Mouse (Mus musculus): ENCODE data around the gene Cwc22. TPM values are rescaled to one million over a fixed set of nuclear protein-coding genes. Genes with fewer than 3 reads are reported as not detected.

Cwc22 gene
- polyA plus RNA-seq, 1 experiment from 2014 or later = 32.8 TPM

- no peak for ATAC-seq (ENCODE audit: low FRiP score, low TSS enrichment)
- 64% methylated on average over 2 of the region's 2 CpGs for WGBS
- Histone ChIP-seq H3K36me3 (ENCODE audit: insufficient read depth, low read length) (peaks cover 46% of the 10 kb centered on the region; the same call in 1 of the 2 replicates), H3K4me1 (ENCODE audit: insufficient read depth, low read length) (no peaks in the 10 kb centered on the region), H3K9me3 (ENCODE audit: low read length) (no peaks in the 10 kb centered on the region), H3K9ac (replicated peaks; ENCODE audit: low read length) (no peak overlapping the region), H3K27me3 (ENCODE audit: insufficient read depth, low read length) (no peaks in the 10 kb centered on the region), H3K27ac (ENCODE audit: low read length) (no peak overlapping the region), H3K4me3 (ENCODE audit: low read length) (no peak overlapping the region), H3K4me2 (replicated peaks; ENCODE audit: low read depth, low read length) (no peak overlapping the region)
Measured at GRCm38 (mm10) chr2:77933630-77934029, 12.5 kb downstream of the Cwc22 start.

GRCm38 (mm10) chr2:77931958-77932357 lies 14.2 kb downstream of the Cwc22 start:
- peaks cover 58% of the 10 kb centered on the region; the same call in 1 of the 2 replicates for H3K36me3 ChIP-seq (ENCODE audit: insufficient read depth, low read length)
- no peaks in the 10 kb centered on the region for H3K4me1 ChIP-seq (ENCODE audit: insufficient read depth, low read length)
- 77% methylated on average over 1 of the region's 1 CpGs for WGBS
- no peak for ATAC-seq (ENCODE audit: low FRiP score, low TSS enrichment)
- H3K9ac ChIP-seq (replicated peaks; ENCODE audit: low read length) = no peak overlapping the region
- no peak overlapping the region for H3K4me2 ChIP-seq (replicated peaks; ENCODE audit: low read depth, low read length)
- H3K4me3 ChIP-seq (ENCODE audit: low read length) = no peak overlapping the region
- no peaks in the 10 kb centered on the region for H3K27me3 ChIP-seq (ENCODE audit: insufficient read depth, low read length)
- H3K27ac ChIP-seq (ENCODE audit: low read length) = no peak overlapping the region
- no peaks in the 10 kb centered on the region for H3K9me3 ChIP-seq (ENCODE audit: low read length)

- no peaks in the 10 kb centered on the region for H3K27me3 ChIP-seq (ENCODE audit: insufficient read depth, low read length)
- no peaks in the 10 kb centered on the region for H3K4me1 ChIP-seq (ENCODE audit: insufficient read depth, low read length)
- no peak overlapping the region for H3K4me3 ChIP-seq (ENCODE audit: low read length)
- no peak overlapping the region for H3K4me2 ChIP-seq (replicated peaks; ENCODE audit: low read depth, low read length)
- 88% methylated on average over 10 of the region's 10 CpGs for WGBS
- H3K9me3 ChIP-seq (ENCODE audit: low read length) = no peaks in the 10 kb centered on the region
- no peak overlapping the region for H3K9ac ChIP-seq (replicated peaks; ENCODE audit: low read length)
- ATAC-seq (ENCODE audit: low FRiP score, low TSS enrichment) = no peak
- H3K27ac ChIP-seq (ENCODE audit: low read length) = no peak overlapping the region
- peaks cover 61% of the 10 kb centered on the region for H3K36me3 ChIP-seq (ENCODE audit: insufficient read depth, low read length)
Measured at GRCm38 (mm10) chr2:77928352-77928751, 17.8 kb downstream of the Cwc22 start.

- Histone ChIP-seq H3K36me3 (ENCODE audit: insufficient read depth, low read length) (peaks cover 56% of the 10 kb centered on the region), H3K4me2 (replicated peaks; ENCODE audit: low read depth, low read length) (no peak overlapping the region), H3K27ac (ENCODE audit: low read length) (no peak overlapping the region), H3K9me3 (ENCODE audit: low read length) (no peaks in the 10 kb centered on the region), H3K4me3 (ENCODE audit: low read length) (no peak overlapping the region), H3K4me1 (ENCODE audit: insufficient read depth, low read length) (no peaks in the 10 kb centered on the region), H3K27me3 (ENCODE audit: insufficient read depth, low read length) (no peaks in the 10 kb centered on the region), H3K9ac (replicated peaks; ENCODE audit: low read length) (no peak overlapping the region)
- 90% methylated on average over 7 of the region's 7 CpGs for WGBS
- ATAC-seq (ENCODE audit: low FRiP score, low TSS enrichment) = no peak
Measured at GRCm38 (mm10) chr2:77926468-77926867, 19.7 kb downstream of the Cwc22 start.

GRCm38 (mm10) chr2:77925997-77926396 lies 20.2 kb downstream of the Cwc22 start:
- WGBS = 93% methylated on average over 2 of the region's 2 CpGs
- Histone ChIP-seq H3K36me3 (ENCODE audit: insufficient read depth, low read length) (peaks cover 55% of the 10 kb centered on the region), H3K9me3 (ENCODE audit: low read length) (no peaks in the 10 kb centered on the region), H3K4me3 (ENCODE audit: low read length) (no peak overlapping the region), H3K4me1 (ENCODE audit: insufficient read depth, low read length) (no peaks in the 10 kb centered on the region), H3K9ac (replicated peaks; ENCODE audit: low read length) (no peak overlapping the region), H3K4me2 (replicated peaks; ENCODE audit: low read depth, low read length) (no peak overlapping the region), H3K27ac (ENCODE audit: low read length) (no peak overlapping the region), H3K27me3 (ENCODE audit: insufficient read depth, low read length) (no peaks in the 10 kb centered on the region)
- no peak for ATAC-seq (ENCODE audit: low FRiP score, low TSS enrichment)

GRCm38 (mm10) chr2:77925187-77925924 lies 20.8 kb downstream of the Cwc22 start:
- Histone ChIP-seq H3K27ac (ENCODE audit: low read length) (no peak overlapping the region), H3K9ac (replicated peaks; ENCODE audit: low read length) (no peak overlapping the region), H3K4me2 (replicated peaks; ENCODE audit: low read depth, low read length) (no peak overlapping the region), H3K4me3 (ENCODE audit: low read length) (no peak overlapping the region), H3K36me3 (ENCODE audit: insufficient read depth, low read length) (peaks cover 53% of the 10 kb centered on the region), H3K9me3 (ENCODE audit: low read length) (no peaks in the 10 kb centered on the region), H3K27me3 (ENCODE audit: insufficient read depth, low read length) (no peaks in the 10 kb centered on the region), H3K4me1 (ENCODE audit: insufficient read depth, low read length) (no peaks in the 10 kb centered on the region)
- no peak for ATAC-seq (ENCODE audit: low FRiP score, low TSS enrichment)
- WGBS = 57% methylated on average over 7 of the region's 7 CpGs

- Histone ChIP-seq H3K4me2 (replicated peaks; ENCODE audit: low read depth, low read length) (no peak overlapping the region), H3K4me1 (ENCODE audit: insufficient read depth, low read length) (no peaks in the 10 kb centered on the region), H3K9me3 (ENCODE audit: low read length) (no peaks in the 10 kb centered on the region), H3K4me3 (ENCODE audit: low read length) (no peak overlapping the region), H3K36me3 (ENCODE audit: insufficient read depth, low read length) (peaks cover 51% of the 10 kb centered on the region), H3K9ac (replicated peaks; ENCODE audit: low read length) (no peak overlapping the region), H3K27ac (ENCODE audit: low read length) (no peak overlapping the region), H3K27me3 (ENCODE audit: insufficient read depth, low read length) (no peaks in the 10 kb centered on the region)
- no peak for ATAC-seq (ENCODE audit: low FRiP score, low TSS enrichment)
- 95% methylated on average over 3 of the region's 3 CpGs for WGBS
Measured at GRCm38 (mm10) chr2:77924003-77924402, 22.2 kb downstream of the Cwc22 start.

- no peak for ATAC-seq (ENCODE audit: low FRiP score, low TSS enrichment)
- H3K27ac ChIP-seq (ENCODE audit: low read length) = no peak overlapping the region
- H3K4me3 ChIP-seq (ENCODE audit: low read length) = no peak overlapping the region
- no peaks in the 10 kb centered on the region for H3K9me3 ChIP-seq (ENCODE audit: low read length)
- H3K27me3 ChIP-seq (ENCODE audit: insufficient read depth, low read length) = no peaks in the 10 kb centered on the region
- H3K9ac ChIP-seq (replicated peaks; ENCODE audit: low read length) = no peak overlapping the region
- H3K4me1 ChIP-seq (ENCODE audit: insufficient read depth, low read length) = no peaks in the 10 kb centered on the region
- WGBS = 94% methylated on average over 8 of the region's 8 CpGs
- no peak overlapping the region for H3K4me2 ChIP-seq (replicated peaks; ENCODE audit: low read depth, low read length)
- H3K36me3 ChIP-seq (ENCODE audit: insufficient read depth, low read length) = peaks cover 49% of the 10 kb centered on the region
Measured at GRCm38 (mm10) chr2:77923182-77923581, 23.0 kb downstream of the Cwc22 start.

- Histone ChIP-seq H3K36me3 (ENCODE audit: insufficient read depth, low read length) (peaks cover 46% of the 10 kb centered on the region), H3K9me3 (ENCODE audit: low read length) (no peaks in the 10 kb centered on the region), H3K4me2 (replicated peaks; ENCODE audit: low read depth, low read length) (no peak overlapping the region), H3K4me1 (ENCODE audit: insufficient read depth, low read length) (no peaks in the 10 kb centered on the region), H3K27ac (ENCODE audit: low read length) (no peak overlapping the region), H3K27me3 (ENCODE audit: insufficient read depth, low read length) (no peaks in the 10 kb centered on the region), H3K4me3 (ENCODE audit: low read length) (no peak overlapping the region), H3K9ac (replicated peaks; ENCODE audit: low read length) (no peak overlapping the region)
- 95% methylated on average over 4 of the region's 4 CpGs for WGBS
- no peak for ATAC-seq (ENCODE audit: low FRiP score, low TSS enrichment)
Measured at GRCm38 (mm10) chr2:77921307-77921706, 24.9 kb downstream of the Cwc22 start.

GRCm38 (mm10) chr2:77920621-77921020 lies 25.6 kb downstream of the Cwc22 start:
- Histone ChIP-seq H3K9ac (replicated peaks; ENCODE audit: low read length) (no peak overlapping the region), H3K4me3 (ENCODE audit: low read length) (no peak overlapping the region), H3K27me3 (ENCODE audit: insufficient read depth, low read length) (no peaks in the 10 kb centered on the region), H3K9me3 (ENCODE audit: low read length) (no peaks in the 10 kb centered on the region), H3K4me2 (replicated peaks; ENCODE audit: low read depth, low read length) (no peak overlapping the region), H3K36me3 (ENCODE audit: insufficient read depth, low read length) (peaks cover 43% of the 10 kb centered on the region), H3K27ac (ENCODE audit: low read length) (no peak overlapping the region), H3K4me1 (ENCODE audit: insufficient read depth, low read length) (no peaks in the 10 kb centered on the region)
- WGBS = 95% methylated on average over 2 of the region's 2 CpGs
- ATAC-seq (ENCODE audit: low FRiP score, low TSS enrichment) = no peak
